Mouse (Mus musculus): ENCODE results near the gene Tpi1. TPM values are rescaled to one million over a fixed set of nuclear protein-coding genes. Genes with fewer than 3 reads are reported as not detected.
A peak's percentile ranks its signal among the peaks of the same experiment; 100 is the strongest.

The Tpi1 gene
- 680 and 700 TPM in 2 replicates for polyA plus RNA-seq (2015; fragmentation: Nextera tagmentation; extraction: Ambion mirVana)

DNA sequence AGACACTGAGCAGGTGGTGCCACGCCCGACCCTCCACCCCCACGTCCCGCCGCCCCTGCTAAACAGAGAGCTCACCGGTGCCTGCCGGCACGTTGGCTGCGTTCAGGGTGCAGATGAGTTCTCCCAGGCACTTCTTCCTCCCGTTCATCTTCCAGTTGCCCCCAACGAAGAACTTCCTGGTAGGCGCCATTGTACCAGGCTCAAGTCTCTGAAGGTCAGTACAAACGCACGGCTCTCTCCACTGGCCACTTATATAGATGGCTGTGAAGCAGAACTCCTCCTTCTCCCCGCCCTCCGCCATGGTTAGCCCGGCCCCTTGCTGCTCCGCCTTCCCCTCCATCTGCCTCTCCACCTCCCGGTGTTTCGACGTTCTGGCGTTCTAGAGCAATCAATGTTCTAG is at the start of gene Tpi1:
TSS of gene Tpi1 (minus strand) at position 364 of the 400 bp plus-strand sequence.
- peak; percentile 92 for ATAC-seq (ENCODE audit: low read depth)
- Histone ChIP-seq H3K27ac (ENCODE audit: low read length) (peak within 1 kb of the TSS; percentile 94), H3K4me1 (replicated peaks; ENCODE audit: control insufficient read depth, insufficient read depth, low read length) (peaks cover 31% of the 10 kb centered on the region), H3K4me3 (ENCODE audit: low read length) (peak within 1 kb of the TSS; percentile 82), H3K4me2 (ENCODE audit: low read depth, low read length) (peak within 1 kb of the TSS; percentile 78), H3K36me3 (ENCODE audit: control insufficient read depth, insufficient read depth, low read length) (peaks cover 32% of the 10 kb centered on the region), H3K9ac (ENCODE audit: low read length) (peak within 1 kb of the TSS; percentile 89), H3K27me3 (ENCODE audit: control insufficient read depth, insufficient read depth, low read depth, low read length) (no peaks in the 10 kb centered on the region), H3K9me3 (ENCODE audit: control insufficient read depth, low read length) (no peaks in the 10 kb centered on the region)
- WGBS: under 1% methylated on average over 22 of the region's 22 CpGs

- 2% methylated on average over 11 of the region's 16 CpGs for WGBS
- Histone ChIP-seq H3K4me2 (ENCODE audit: low read depth, low read length) (peak overlapping the region; percentile 99), H3K27ac (ENCODE audit: low read length) (no peak overlapping the region), H3K27me3 (ENCODE audit: control insufficient read depth, insufficient read depth, low read depth, low read length) (peaks cover 44% of the 10 kb centered on the region), H3K36me3 (ENCODE audit: control insufficient read depth, insufficient read depth, low read length) (no peaks in the 10 kb centered on the region), H3K4me3 (ENCODE audit: low read length) (peak overlapping the region; percentile 59), H3K4me1 (replicated peaks; ENCODE audit: control insufficient read depth, insufficient read depth, low read length) (peaks cover 12% of the 10 kb centered on the region), H3K9ac (ENCODE audit: low read length) (peak overlapping the region; percentile 72), H3K9me3 (ENCODE audit: control insufficient read depth, low read length) (no peaks in the 10 kb centered on the region)
- peak; percentile 11 for ATAC-seq (ENCODE audit: low read depth)
Observed at GRCm38 (mm10) chr6:124863125-124863657, 49.1 kb upstream of the Tpi1 start.

DNA sequence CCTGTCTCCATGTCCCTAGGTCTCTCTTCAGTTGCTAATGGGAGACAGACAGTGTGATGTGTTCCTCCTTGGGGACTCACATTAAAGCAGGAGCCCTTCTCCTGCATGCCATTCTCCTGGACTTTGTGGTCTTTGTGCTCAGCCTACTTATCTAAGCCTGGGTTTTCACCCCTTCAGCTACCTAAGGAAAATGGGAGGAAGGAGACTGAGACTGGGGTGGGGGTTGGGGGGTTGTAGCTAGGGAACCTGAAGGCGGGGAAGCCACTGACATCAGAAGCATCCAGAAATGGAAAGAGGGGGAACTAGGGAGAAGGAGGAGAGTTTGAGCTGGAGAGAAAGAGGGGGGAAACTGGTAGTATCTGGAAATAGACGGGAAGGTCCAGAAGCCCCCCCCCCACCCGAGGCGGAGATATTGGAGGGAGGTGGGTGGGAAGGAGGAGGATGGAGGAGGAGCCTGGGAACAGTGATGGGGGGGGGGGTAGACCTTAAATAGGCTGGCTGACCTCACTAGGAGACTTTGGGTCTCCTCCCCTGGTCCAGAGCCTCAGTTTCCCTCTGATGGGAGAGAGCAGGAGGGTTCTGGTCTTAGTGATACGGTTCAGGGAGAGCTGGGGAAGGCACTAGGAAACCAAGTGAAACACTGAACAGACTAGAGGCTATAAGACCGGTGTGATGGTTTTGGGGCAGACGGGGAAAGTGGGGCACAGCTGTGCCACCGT is 48.5 kb upstream of the Tpi1 start:
- peaks cover 44% of the 10 kb centered on the region for H3K27me3 ChIP-seq (ENCODE audit: control insufficient read depth, insufficient read depth, low read depth, low read length)
- H3K9ac ChIP-seq (ENCODE audit: low read length): no peak overlapping the region
- ATAC-seq (ENCODE audit: low read depth): no peak
- no peaks in the 10 kb centered on the region for H3K36me3 ChIP-seq (ENCODE audit: control insufficient read depth, insufficient read depth, low read length)
- peaks cover 18% of the 10 kb centered on the region for H3K4me1 ChIP-seq (replicated peaks; ENCODE audit: control insufficient read depth, insufficient read depth, low read length)
- H3K27ac ChIP-seq (ENCODE audit: low read length): no peak overlapping the region
- H3K4me2 ChIP-seq (ENCODE audit: low read depth, low read length): peak overlapping the region; percentile 99
- no peak overlapping the region; the same call in 1 of the 2 replicates for H3K4me3 ChIP-seq (ENCODE audit: low read length)
- WGBS: 18% methylated on average over 8 of the region's 8 CpGs
- H3K9me3 ChIP-seq (ENCODE audit: control insufficient read depth, low read length): no peaks in the 10 kb centered on the region

DNA sequence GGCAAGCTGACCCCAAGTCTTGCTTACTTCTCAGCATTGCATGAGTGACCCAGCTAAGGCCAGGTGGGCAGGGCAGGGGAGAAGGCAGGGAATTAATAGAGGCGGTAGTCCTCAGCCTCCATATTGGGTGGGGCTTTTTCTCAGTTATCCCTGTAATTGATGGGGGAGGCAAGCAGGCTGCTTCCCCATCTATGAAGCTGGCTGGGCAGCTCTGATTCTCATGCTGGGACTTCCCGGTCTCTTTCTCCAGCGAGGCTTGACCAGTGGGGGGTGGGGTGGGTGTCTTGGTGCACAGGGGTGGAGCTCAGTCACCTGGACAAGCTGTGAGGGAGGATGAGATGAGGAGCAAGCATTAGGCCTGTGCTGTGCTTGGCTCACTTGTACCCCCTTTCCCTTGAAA is 47.7 kb upstream of the Tpi1 start:
- H3K27ac ChIP-seq (ENCODE audit: low read length): no peak overlapping the region
- no peak overlapping the region for H3K4me2 ChIP-seq (ENCODE audit: low read depth, low read length)
- H3K9me3 ChIP-seq (ENCODE audit: control insufficient read depth, low read length): no peaks in the 10 kb centered on the region
- H3K4me1 ChIP-seq (replicated peaks; ENCODE audit: control insufficient read depth, insufficient read depth, low read length): peaks cover 18% of the 10 kb centered on the region
- 41% methylated on average over 3 of the region's 3 CpGs for WGBS
- H3K27me3 ChIP-seq (ENCODE audit: control insufficient read depth, insufficient read depth, low read depth, low read length): peaks cover 44% of the 10 kb centered on the region
- no peak overlapping the region for H3K4me3 ChIP-seq (ENCODE audit: low read length)
- H3K36me3 ChIP-seq (ENCODE audit: control insufficient read depth, insufficient read depth, low read length): no peaks in the 10 kb centered on the region
- ATAC-seq (ENCODE audit: low read depth): no peak
- no peak overlapping the region for H3K9ac ChIP-seq (ENCODE audit: low read length)

DNA sequence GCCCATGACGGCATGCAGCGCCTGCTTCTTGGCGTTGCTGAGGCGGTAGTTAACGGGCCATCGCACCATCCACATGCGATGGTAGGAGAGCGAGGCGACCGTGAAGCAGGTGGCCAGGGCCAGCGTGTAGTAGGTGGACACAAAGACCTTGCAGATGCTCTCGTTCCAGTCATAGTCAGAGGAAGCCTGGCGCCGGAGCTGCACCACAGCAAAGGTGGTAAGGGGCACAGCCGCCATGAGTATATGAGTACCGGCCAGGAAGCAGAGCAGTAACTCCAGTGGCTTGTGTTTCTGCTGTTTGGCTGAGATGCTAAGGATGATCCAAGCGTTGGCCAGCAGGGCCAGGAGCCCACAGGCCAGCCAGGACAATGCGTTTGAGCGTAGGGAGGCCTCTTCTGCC is 47.2 kb upstream of the Tpi1 start:
- H3K27ac ChIP-seq (ENCODE audit: low read length): no peak overlapping the region
- no peaks in the 10 kb centered on the region for H3K36me3 ChIP-seq (ENCODE audit: control insufficient read depth, insufficient read depth, low read length)
- H3K9ac ChIP-seq (ENCODE audit: low read length): no peak overlapping the region
- H3K9me3 ChIP-seq (ENCODE audit: control insufficient read depth, low read length): no peaks in the 10 kb centered on the region
- WGBS: 74% methylated on average over 19 of the region's 19 CpGs
- H3K4me2 ChIP-seq (ENCODE audit: low read depth, low read length): no peak overlapping the region
- H3K4me3 ChIP-seq (ENCODE audit: low read length): no peak overlapping the region
- peaks cover 22% of the 10 kb centered on the region for H3K4me1 ChIP-seq (replicated peaks; ENCODE audit: control insufficient read depth, insufficient read depth, low read length)
- no peak for ATAC-seq (ENCODE audit: low read depth)
- H3K27me3 ChIP-seq (ENCODE audit: control insufficient read depth, insufficient read depth, low read depth, low read length): peaks cover 44% of the 10 kb centered on the region

- Histone ChIP-seq H3K27me3 (ENCODE audit: control insufficient read depth, insufficient read depth, low read depth, low read length) (peaks cover 42% of the 10 kb centered on the region), H3K36me3 (ENCODE audit: control insufficient read depth, insufficient read depth, low read length) (no peaks in the 10 kb centered on the region), H3K9ac (ENCODE audit: low read length) (no peak overlapping the region), H3K9me3 (ENCODE audit: control insufficient read depth, low read length) (no peaks in the 10 kb centered on the region), H3K4me2 (ENCODE audit: low read depth, low read length) (no peak overlapping the region), H3K4me3 (ENCODE audit: low read length) (no peak overlapping the region), H3K4me1 (replicated peaks; ENCODE audit: control insufficient read depth, insufficient read depth, low read length) (peaks cover 24% of the 10 kb centered on the region), H3K27ac (ENCODE audit: low read length) (no peak overlapping the region)
- 81% methylated on average over 9 of the region's 9 CpGs for WGBS
- no peak for ATAC-seq (ENCODE audit: low read depth)
Observed at GRCm38 (mm10) chr6:124860511-124860910, 46.4 kb upstream of the Tpi1 start.

DNA sequence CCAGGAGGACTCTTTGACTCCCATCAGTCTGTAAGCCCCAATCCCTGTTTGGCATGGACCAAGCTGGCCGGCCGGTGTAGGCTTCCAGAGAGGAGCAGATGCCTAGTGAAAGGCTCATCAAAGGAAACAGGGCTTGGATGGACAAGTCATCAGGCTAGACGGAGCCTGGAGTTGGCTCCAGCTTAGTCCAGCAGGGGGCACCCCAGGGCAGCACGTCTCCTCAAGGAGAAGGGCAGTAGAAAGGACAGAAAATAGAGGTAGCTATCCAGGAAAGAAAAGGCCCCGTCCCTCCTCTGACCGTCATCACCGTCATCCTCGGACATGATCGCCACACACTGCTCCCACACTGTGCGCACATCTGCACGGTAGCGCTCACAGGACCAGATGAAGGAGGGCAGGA is 45.6 kb upstream of the Tpi1 start:
- 5% methylated on average over 12 of the region's 12 CpGs for WGBS
- Histone ChIP-seq H3K9me3 (ENCODE audit: control insufficient read depth, low read length) (no peaks in the 10 kb centered on the region), H3K4me2 (ENCODE audit: low read depth, low read length) (no peak overlapping the region), H3K27me3 (ENCODE audit: control insufficient read depth, insufficient read depth, low read depth, low read length) (peaks cover 37% of the 10 kb centered on the region), H3K9ac (ENCODE audit: low read length) (no peak overlapping the region; the same call in 1 of the 2 replicates), H3K27ac (ENCODE audit: low read length) (no peak overlapping the region), H3K4me1 (replicated peaks; ENCODE audit: control insufficient read depth, insufficient read depth, low read length) (peaks cover 24% of the 10 kb centered on the region), H3K36me3 (ENCODE audit: control insufficient read depth, insufficient read depth, low read length) (no peaks in the 10 kb centered on the region), H3K4me3 (ENCODE audit: low read length) (no peak overlapping the region)
- peak; percentile 26 for ATAC-seq (ENCODE audit: low read depth)

DNA sequence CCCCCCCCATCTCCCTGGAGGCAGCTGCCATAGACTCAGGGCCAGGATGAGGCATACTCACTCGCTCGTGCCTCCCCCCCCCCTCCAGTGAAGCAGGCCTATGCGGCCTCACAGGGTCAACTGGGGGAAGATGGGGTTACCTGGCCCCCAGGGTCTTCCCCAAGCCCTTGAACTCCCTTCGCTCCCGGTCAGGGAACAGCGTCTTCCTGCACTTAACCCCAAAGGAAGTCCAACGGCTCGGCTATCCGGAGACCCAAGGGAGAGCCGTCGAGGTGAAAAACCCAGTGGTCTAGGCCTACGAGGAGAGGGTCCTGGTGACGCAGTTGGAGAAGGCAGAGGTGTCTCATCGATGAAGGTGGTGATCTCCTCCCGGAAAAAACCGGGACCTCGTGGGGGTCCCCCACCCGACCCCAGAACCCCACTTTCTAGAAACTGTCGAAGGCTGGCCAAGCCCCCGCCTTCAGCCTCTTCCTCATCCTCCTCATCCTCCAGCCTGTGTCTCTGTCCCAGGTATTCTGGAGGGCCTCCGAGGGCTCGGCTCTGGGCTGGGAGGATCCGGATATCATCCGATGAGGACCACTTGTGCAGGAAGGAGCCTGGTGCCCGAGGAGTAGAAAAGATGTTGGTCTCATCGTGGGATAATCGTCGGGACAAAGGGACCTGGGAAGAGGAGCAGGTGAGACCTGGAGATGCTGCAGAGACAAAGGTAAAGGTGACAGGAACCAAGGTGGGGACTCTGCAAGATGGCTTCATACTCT is 44.6 kb upstream of the Tpi1 start:
- H3K9me3 ChIP-seq (ENCODE audit: control insufficient read depth, low read length): no peaks in the 10 kb centered on the region
- 0 out of 2 replicates have a peak overlapping the region, but pooled peaks have one; percentile 97 for H3K4me2 ChIP-seq (ENCODE audit: low read depth, low read length)
- no peaks in the 10 kb centered on the region for H3K36me3 ChIP-seq (ENCODE audit: control insufficient read depth, insufficient read depth, low read length)
- H3K27me3 ChIP-seq (ENCODE audit: control insufficient read depth, insufficient read depth, low read depth, low read length): peaks cover 28% of the 10 kb centered on the region
- ATAC-seq (ENCODE audit: low read depth): no peak
- WGBS: 67% methylated on average over 28 of the region's 28 CpGs
- no peak overlapping the region for H3K9ac ChIP-seq (ENCODE audit: low read length)
- no peak overlapping the region for H3K27ac ChIP-seq (ENCODE audit: low read length)
- H3K4me1 ChIP-seq (replicated peaks; ENCODE audit: control insufficient read depth, insufficient read depth, low read length): peaks cover 20% of the 10 kb centered on the region
- H3K4me3 ChIP-seq (ENCODE audit: low read length): no peak overlapping the region

DNA sequence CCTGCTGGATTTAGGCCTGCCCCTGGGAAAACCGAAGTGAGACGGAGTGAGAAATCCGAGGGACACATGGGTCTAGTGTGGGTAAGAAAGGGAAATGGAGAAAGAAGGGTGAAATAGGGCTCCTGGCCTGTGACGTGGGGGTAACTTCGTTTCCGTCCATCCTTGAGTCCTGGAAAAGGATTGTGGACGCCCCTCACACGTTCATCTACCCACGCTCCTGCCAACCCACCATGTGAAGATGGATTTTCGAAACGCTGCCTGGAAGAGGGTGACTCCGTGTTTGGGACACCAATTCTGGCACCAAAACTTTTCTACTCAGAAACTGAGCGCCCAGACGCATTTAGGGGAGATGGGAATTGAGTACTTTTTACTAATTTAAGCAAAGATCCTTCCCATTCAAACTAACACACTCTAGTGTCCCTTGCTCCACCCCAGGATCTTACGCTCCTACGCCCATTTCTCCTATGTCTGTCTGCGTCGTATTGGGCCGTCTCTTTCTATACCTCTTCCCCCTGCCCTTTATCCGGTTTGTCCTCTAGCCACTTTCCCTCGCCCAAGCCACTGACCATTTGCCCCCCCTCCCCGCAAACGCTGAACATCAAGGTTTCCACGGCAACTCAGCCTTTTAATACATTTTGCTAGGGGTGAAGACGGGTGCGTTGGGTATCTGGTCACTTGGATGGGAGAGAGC is 43.9 kb upstream of the Tpi1 start:
- peak overlapping the region; percentile 89 for H3K9ac ChIP-seq (ENCODE audit: low read length)
- H3K4me2 ChIP-seq (ENCODE audit: low read depth, low read length): peak overlapping the region; percentile 97
- ATAC-seq (ENCODE audit: low read depth): no peak
- H3K36me3 ChIP-seq (ENCODE audit: control insufficient read depth, insufficient read depth, low read length): no peaks in the 10 kb centered on the region
- H3K4me1 ChIP-seq (replicated peaks; ENCODE audit: control insufficient read depth, insufficient read depth, low read length): peaks cover 14% of the 10 kb centered on the region
- peaks cover 26% of the 10 kb centered on the region for H3K27me3 ChIP-seq (ENCODE audit: control insufficient read depth, insufficient read depth, low read depth, low read length)
- H3K9me3 ChIP-seq (ENCODE audit: control insufficient read depth, low read length): no peaks in the 10 kb centered on the region
- 17% methylated on average over 26 of the region's 26 CpGs for WGBS
- peak overlapping the region; percentile 87 for H3K27ac ChIP-seq (ENCODE audit: low read length)
- peak overlapping the region; percentile 79 for H3K4me3 ChIP-seq (ENCODE audit: low read length)

All from lung, embryonic 16.5 days (tissue).